Mouse (Mus musculus) heart, embryonic 12.5 days (tissue): ENCODE measurements around the gene Uba2. TPM values are rescaled to one million over a fixed set of nuclear protein-coding genes. Genes with fewer than 3 reads are reported as not detected.
"Not testable (repeated sequence)": the region's sequence is repeated elsewhere in the genome, so short reads cannot be mapped to it uniquely, and the experiment has no call there.

Source experiments
- ATAC-seq: fragments of 200-750 bp; cut with Nextera tagmentation; 2 replicates; pipeline ENCODE4 v1.8.0; 2017; ENCODE audit warnings: moderate TSS enrichment, moderate library complexity; ENCODE audit not compliant: insufficient number of reproducible peaks, low FRiP score
- H3K27ac ChIP-seq: fragments of 300-500 bp; sonication (generic); 2 replicates; pipeline ENCODE4 v1.5.1; 2016; ENCODE audit warnings: mild to moderate bottlenecking, moderate library complexity; ENCODE audit not compliant: poor library complexity, severe bottlenecking
- H3K27me3 ChIP-seq: fragments of 300-500 bp; sonication (generic); replicated peaks from 2 replicates; pipeline ENCODE4 v1.6.1; 2016; ENCODE audit warnings: mild to moderate bottlenecking, moderate library complexity
- H3K36me3 ChIP-seq: fragments of 300-500 bp; sonication (generic); 2 replicates; pipeline ENCODE4 v1.6.1; 2016; ENCODE audit warnings: mild to moderate bottlenecking, moderate library complexity
- H3K4me1 ChIP-seq: fragments of 300-500 bp; sonication (generic); replicated peaks from 2 replicates; pipeline ENCODE4 v1.6.1; 2016; ENCODE audit warnings: mild to moderate bottlenecking
- H3K4me2 ChIP-seq: fragments of 300-500 bp; sonication (generic); 2 replicates; pipeline ENCODE4 v1.6.1; 2016; ENCODE audit warnings: mild to moderate bottlenecking, moderate library complexity
- H3K4me3 ChIP-seq: fragments of 300-500 bp; sonication (generic); 2 replicates; pipeline ENCODE4 v1.5.1; 2016; ENCODE audit warnings: mild to moderate bottlenecking
- H3K9ac ChIP-seq: fragments of 300-500 bp; sonication (generic); 2 replicates; pipeline ENCODE4 v1.6.1; 2016; ENCODE audit warnings: mild to moderate bottlenecking, moderate library complexity
- H3K9me3 ChIP-seq: fragments of 300-500 bp; sonication (generic); replicated peaks from 2 replicates; pipeline ENCODE4 v1.6.1; 2016; ENCODE audit warnings: mild to moderate bottlenecking, moderate library complexity
- WGBS: fragments of 180-500 bp; shearing (Covaris S2); methylation state at CpG from one replicate; pipeline ENCODE4 v1.1.7; 2016; 5-methylcytosine and 5-hydroxymethylcytosine counted together
- polyA plus RNA-seq: library from polyadenylated mRNA; unstranded; fragments of >200 nt; fragmentation: Nextera tagmentation; extraction: Ambion mirVana; gene quantifications from 2 replicates; pipeline ENCODE4 v1.2.1, GENCODE M21; 2016

The Uba2 gene
- polyA plus RNA-seq = 123 and 127 TPM in 2 replicates

- Histone ChIP-seq H3K27me3 (no peaks in the 10 kb centered on the region), H3K4me1 (peaks cover 10% of the 10 kb centered on the region), H3K9ac (peak within 1 kb of the TSS; percentile 87), H3K9me3 (no peaks in the 10 kb centered on the region), H3K4me2 (peak within 1 kb of the TSS; percentile 85), H3K36me3 (peaks cover 10% of the 10 kb centered on the region), H3K27ac (peak within 1 kb of the TSS; percentile 74), H3K4me3 (peak within 1 kb of the TSS; percentile 72)
- ATAC-seq = no peak
- WGBS = 76% methylated on average over 3 of the region's 3 CpGs
These were observed at the start of gene Uba2 for GRCm38 (mm10) chr7:34169454-34169853. Gene Uba2, minus strand, starts transcription at chr7:34169599.

GRCm38 (mm10) chr7:34218496-34218895 is 49.1 kb upstream of the Uba2 start:
- H3K9ac ChIP-seq = no peak overlapping the region
- ATAC-seq = no peak
- H3K4me1 ChIP-seq = no peaks in the 10 kb centered on the region
- no peaks in the 10 kb centered on the region for H3K27me3 ChIP-seq
- H3K36me3 ChIP-seq = peaks cover 100% of the 10 kb centered on the region
- no peaks in the 10 kb centered on the region for H3K9me3 ChIP-seq
- H3K4me2 ChIP-seq = no peak overlapping the region
- H3K4me3 ChIP-seq = no peak overlapping the region
- 80% methylated on average over 1 of the region's 1 CpGs for WGBS
- H3K27ac ChIP-seq = no peak overlapping the region

GRCm38 (mm10) chr7:34216474-34216873 is 47.1 kb upstream of the Uba2 start:
- Histone ChIP-seq H3K27me3 (no peaks in the 10 kb centered on the region), H3K9ac (no peak overlapping the region)
- 88% methylated on average over 10 of the region's 10 CpGs for WGBS

GRCm38 (mm10) chr7:34215481-34215880 is 46.1 kb upstream of the Uba2 start:
- Histone ChIP-seq H3K9ac (no peak overlapping the region), H3K9me3 (no peaks in the 10 kb centered on the region), H3K27ac (no peak overlapping the region), H3K4me3 (no peak overlapping the region), H3K27me3 (no peaks in the 10 kb centered on the region), H3K4me2 (no peak overlapping the region), H3K4me1 (0 out of 2 replicates have a peak, but pooled peaks cover 4% of the 10 kb centered on the region), H3K36me3 (peaks cover 100% of the 10 kb centered on the region)
- 86% methylated on average over 9 of the region's 9 CpGs for WGBS
- no peak for ATAC-seq

More at GRCm38 (mm10) chr7:34216474-34216873, 47.1 kb upstream of the Uba2 start:
- Histone ChIP-seq H3K4me3 (no peak overlapping the region), H3K4me2 (no peak overlapping the region), H3K27ac (no peak overlapping the region), H3K36me3 (peaks cover 100% of the 10 kb centered on the region), H3K9me3 (no peaks in the 10 kb centered on the region), H3K4me1 (no peaks in the 10 kb centered on the region)
- no peak for ATAC-seq

- 92% methylated on average over 8 of the region's 8 CpGs for WGBS
- H3K36me3 ChIP-seq = peaks cover 100% of the 10 kb centered on the region
These were observed 45.2 kb upstream of the Uba2 start for GRCm38 (mm10) chr7:34214644-34215043.

GRCm38 (mm10) chr7:34213281-34213680 is 43.9 kb upstream of the Uba2 start:
- H3K4me1 ChIP-seq = 0 out of 2 replicates have a peak, but pooled peaks cover 8% of the 10 kb centered on the region
- H3K27ac ChIP-seq = no peak overlapping the region
- no peak overlapping the region for H3K4me2 ChIP-seq
- WGBS = 90% methylated on average over 7 of the region's 7 CpGs
- ATAC-seq = no peak
- no peaks in the 10 kb centered on the region for H3K27me3 ChIP-seq
- no peak overlapping the region for H3K9ac ChIP-seq
- H3K9me3 ChIP-seq = no peaks in the 10 kb centered on the region
- H3K36me3 ChIP-seq = peaks cover 100% of the 10 kb centered on the region
- H3K4me3 ChIP-seq = no peak overlapping the region

More at GRCm38 (mm10) chr7:34214644-34215043, 45.2 kb upstream of the Uba2 start:
- Histone ChIP-seq H3K9me3 (no peaks in the 10 kb centered on the region), H3K27me3 (no peaks in the 10 kb centered on the region), H3K27ac (no peak overlapping the region), H3K4me1 (0 out of 2 replicates have a peak, but pooled peaks cover 8% of the 10 kb centered on the region), H3K9ac (no peak overlapping the region), H3K4me3 (no peak overlapping the region), H3K4me2 (no peak overlapping the region)
- no peak for ATAC-seq

GRCm38 (mm10) chr7:34208027-34208745 is 38.8 kb upstream of the Uba2 start:
- H3K4me1 ChIP-seq = 0 out of 2 replicates have a peak, but pooled peaks cover 8% of the 10 kb centered on the region
- 92% methylated on average over 9 of the region's 9 CpGs for whole genome bisulfite sequencing
- no peak overlapping the region for H3K9ac ChIP-seq
- H3K27me3 ChIP-seq = no peaks in the 10 kb centered on the region
- H3K27ac ChIP-seq = no peak overlapping the region
- H3K9me3 ChIP-seq = no peaks in the 10 kb centered on the region
- H3K4me2 ChIP-seq = no peak overlapping the region
- ATAC-seq = no peak
- H3K4me3 ChIP-seq = no peak overlapping the region
- H3K36me3 ChIP-seq = peaks cover 100% of the 10 kb centered on the region

GRCm38 (mm10) chr7:34206331-34206730 is 36.9 kb upstream of the Uba2 start:
- no peak overlapping the region for H3K4me3 ChIP-seq
- H3K4me1 ChIP-seq = 0 out of 2 replicates have a peak, but pooled peaks cover 8% of the 10 kb centered on the region
- ATAC-seq = no peak
- WGBS = 89% methylated on average over 6 of the region's 6 CpGs
- H3K27me3 ChIP-seq = no peaks in the 10 kb centered on the region
- no peak overlapping the region for H3K27ac ChIP-seq
- H3K9ac ChIP-seq = no peak overlapping the region
- H3K9me3 ChIP-seq = no peaks in the 10 kb centered on the region
- peaks cover 100% of the 10 kb centered on the region for H3K36me3 ChIP-seq
- H3K4me2 ChIP-seq = no peak overlapping the region

- ATAC-seq = not testable (repeated sequence)
- WGBS = 91% methylated on average over 10 of the region's 10 CpGs
These were observed 32.7 kb upstream of the Uba2 start for GRCm38 (mm10) chr7:34202147-34202546.

GRCm38 (mm10) chr7:34200829-34201228 is 31.4 kb upstream of the Uba2 start:
- Histone ChIP-seq H3K4me3 (no peak overlapping the region), H3K36me3 (peaks cover 56% of the 10 kb centered on the region), H3K27ac (no peak overlapping the region), H3K9ac (no peak overlapping the region), H3K27me3 (no peaks in the 10 kb centered on the region), H3K4me2 (no peak overlapping the region), H3K4me1 (no peaks in the 10 kb centered on the region), H3K9me3 (no peaks in the 10 kb centered on the region; the same call in 1 of the 2 replicates)
- 92% methylated on average over 2 of the region's 2 CpGs for WGBS
- no peak for ATAC-seq

More at GRCm38 (mm10) chr7:34202147-34202546, 32.7 kb upstream of the Uba2 start:
- not testable (repeated sequence) for H3K27ac ChIP-seq, H3K4me2 ChIP-seq, H3K9ac ChIP-seq, H3K9me3 ChIP-seq, H3K4me3 ChIP-seq, H3K27me3 ChIP-seq, H3K4me1 ChIP-seq
- peaks cover 70% of the 10 kb centered on the region for H3K36me3 ChIP-seq

- Histone ChIP-seq H3K4me3 (no peak overlapping the region), H3K9me3 (no peaks in the 10 kb centered on the region; the same call in 1 of the 2 replicates), H3K4me1 (peaks cover 5% of the 10 kb centered on the region), H3K36me3 (peaks cover 40% of the 10 kb centered on the region), H3K27ac (no peak overlapping the region), H3K9ac (no peak overlapping the region), H3K27me3 (no peaks in the 10 kb centered on the region), H3K4me2 (no peak overlapping the region)
- no peak for ATAC-seq
- 37% methylated on average over 3 of the region's 3 CpGs for whole genome bisulfite sequencing
These were observed 28.9 kb upstream of the Uba2 start for GRCm38 (mm10) chr7:34198346-34198745.
